Mouse (Mus musculus): ENCODE results near the gene C2.

Gene C2

GRCm38 (mm10) chr17:34898160-34898586 is at the start of gene C2, which contains the start of gene Ehmt2:
Gene C2 (minus strand): TSS chr17:34898265.
Gene Ehmt2 (plus strand): TSS chr17:34898469.
- DNase-seq: peak; percentile 76 to 82

- no peak for DNase-seq
Observed at GRCm38 (mm10) chr17:34947606-34948005, 49.5 kb upstream of the C2 start.

- no peak for DNase-seq
Observed at GRCm38 (mm10) chr17:34946486-34947140, 48.5 kb upstream of the C2 start.

GRCm38 (mm10) chr17:34944362-34944761 is 46.3 kb upstream of the C2 start:
- DNase-seq: no peak

- DNase-seq: no peak
Observed at GRCm38 (mm10) chr17:34943128-34943815, 45.2 kb upstream of the C2 start.

- DNase-seq: no peak
Observed at GRCm38 (mm10) chr17:34941344-34942041, 43.4 kb upstream of the C2 start.

GRCm38 (mm10) chr17:34937960-34938505 is 40.0 kb upstream of the C2 start:
- DNase-seq: no peak

GRCm38 (mm10) chr17:34934830-34935229 is 36.8 kb upstream of the C2 start:
- DNase-seq: no peak

GRCm38 (mm10) chr17:34934031-34934430 is 36.0 kb upstream of the C2 start:
- DNase-seq: no peak

GRCm38 (mm10) chr17:34932287-34932686 is 34.2 kb upstream of the C2 start:
- peak in 1 of 2 experiments; percentile 14 for DNase-seq

GRCm38 (mm10) chr17:34931735-34932098 is 33.7 kb upstream of the C2 start:
- peak; percentile 36 to 50 for DNase-seq

GRCm38 (mm10) chr17:34931061-34931734 is 33.1 kb upstream of the C2 start, which contains the start of gene Neu1:
Gene Neu1 (plus strand): TSS chr17:34931253.
- DNase-seq: peak; percentile 95 to 96

GRCm38 (mm10) chr17:34928841-34929240 is 30.8 kb upstream of the C2 start:
- DNase-seq: no peak

GRCm38 (mm10) chr17:34927306-34928019 is 29.4 kb upstream of the C2 start:
- DNase-seq: no peak

GRCm38 (mm10) chr17:34924258-34924657 is 26.2 kb upstream of the C2 start:
- DNase-seq: no peak

GRCm38 (mm10) chr17:34922939-34923338 is 24.9 kb upstream of the C2 start:
- no peak for DNase-seq

- no peak for DNase-seq
Observed at GRCm38 (mm10) chr17:34917188-34917587, 19.1 kb upstream of the C2 start.

GRCm38 (mm10) chr17:34916316-34916715 is 18.3 kb upstream of the C2 start:
- DNase-seq: no peak

- no peak for DNase-seq
Observed at GRCm38 (mm10) chr17:34915410-34915831, 17.4 kb upstream of the C2 start.

GRCm38 (mm10) chr17:34913930-34914665 is 16.0 kb upstream of the C2 start, which contains the start of gene Slc44a4:
Gene Slc44a4 (plus strand): TSS chr17:34914466.
- no peak for DNase-seq

GRCm38 (mm10) chr17:34911945-34912351 is 13.9 kb upstream of the C2 start:
- peak; percentile 72 to 89 for DNase-seq

Data from spleen, adult 18-20 months (tissue).